Mouse (Mus musculus) myocyte (in vitro differentiated cells): ENCODE measurements at regions not wholly inside any gene's neighbourhood (a gene's known extent, or its start where the extent isn't known, plus 50 kb on each side); places are given as distances from the start of the nearest gene placed in this dataset.

Source experiments
- H3K27me3 ChIP-seq: one replicate; pipeline ENCODE4 v1.6.1; 2011; ENCODE audit not compliant: control insufficient read depth, insufficient read depth, insufficient read length
- H3K36me3 ChIP-seq: one replicate; pipeline ENCODE4 v1.6.1; 2011; ENCODE audit not compliant: control insufficient read depth, insufficient read depth
- H3K4me2 ChIP-seq: one replicate; pipeline ENCODE4 v1.6.1; 2011; ENCODE audit warnings: low read depth, control low read depth
- H3K4me3 ChIP-seq: one replicate; pipeline ENCODE4 v1.5.1; 2011; ENCODE audit warnings: mild to moderate bottlenecking, control low read depth, moderate library complexity
- H3K79me2 ChIP-seq: one replicate; pipeline ENCODE4 v1.6.1; 2011; ENCODE audit not compliant: control insufficient read depth, insufficient read depth
- H3ac ChIP-seq: one replicate; pipeline ENCODE4 v1.6.1; 2011; ENCODE audit not compliant: control insufficient read depth, insufficient read length
- CEBPB ChIP-seq: IDR thresholded peaks from 2 replicates; pipeline ENCODE4 v1.6.1; 2011; ENCODE audit warnings: mild to moderate bottlenecking, moderate library complexity; ENCODE audit not compliant: poor library complexity, insufficient read depth, severe bottlenecking
- E2F4 ChIP-seq: IDR thresholded peaks from one replicate; pipeline ENCODE4 v1.6.1; 2011; ENCODE audit warnings: mild to moderate bottlenecking, control low read depth, moderate library complexity; ENCODE audit not compliant: insufficient read depth
- MAX ChIP-seq: IDR thresholded peaks from one replicate; pipeline ENCODE4 v1.6.1; 2011; ENCODE audit warnings: low read depth, mild to moderate bottlenecking, control low read depth
- MYOD1 ChIP-seq, 3 experiments: IDR thresholded peaks; one replicate each; pipeline ENCODE4 v1.6.1; 2011; ENCODE audit warnings: control low read depth in 2 of 3, low read depth in 2 of 3, mild to moderate bottlenecking in 2 of 3, moderate library complexity in 1 of 3; ENCODE audit not compliant: insufficient read length in 2 of 3, control insufficient read depth in 1 of 3
- MYOG ChIP-seq, 3 experiments: IDR thresholded peaks; one replicate each; pipeline ENCODE4 v1.6.1; 2011; ENCODE audit warnings: control low read depth in 2 of 3, low read depth in 2 of 3, mild to moderate bottlenecking in 2 of 3; ENCODE audit not compliant: insufficient read length in 2 of 3, control insufficient read depth in 1 of 3, insufficient read depth in 1 of 3
- POLR2A ChIP-seq: IDR thresholded peaks from one replicate; pipeline ENCODE4 v1.6.1; 2011; ENCODE audit warnings: low read depth, mild to moderate bottlenecking, control low read depth, moderate library complexity; ENCODE audit not compliant: insufficient read length
- POLR2AphosphoS2 ChIP-seq: IDR thresholded peaks from one replicate; pipeline ENCODE4 v1.6.1; 2011; ENCODE audit warnings: low read depth, control low read depth; ENCODE audit not compliant: insufficient read length
- REST ChIP-seq: IDR thresholded peaks from one replicate; pipeline ENCODE4 v1.6.1; 2011; ENCODE audit warnings: mild to moderate bottlenecking, control low read depth, moderate library complexity; ENCODE audit not compliant: insufficient read depth, insufficient read length
- SRF ChIP-seq: IDR thresholded peaks from one replicate; pipeline ENCODE4 v1.6.1; 2011; ENCODE audit warnings: low read depth; ENCODE audit not compliant: control insufficient read depth, insufficient read length
- TCF12 ChIP-seq: IDR thresholded peaks from one replicate; pipeline ENCODE4 v1.6.1; 2011; ENCODE audit warnings: mild to moderate bottlenecking, control low read depth; ENCODE audit not compliant: poor library complexity, insufficient read depth, severe bottlenecking
- TCF3 ChIP-seq: IDR thresholded peaks from one replicate; pipeline ENCODE4 v1.6.1; 2011; ENCODE audit warnings: low read depth, control low read depth; ENCODE audit not compliant: insufficient read length
- USF1 ChIP-seq: IDR thresholded peaks from one replicate; pipeline ENCODE4 v1.6.1; 2011; ENCODE audit warnings: low read depth, mild to moderate bottlenecking, control low read depth, moderate library complexity

GRCm38 (mm10) chr4:153693881-153694280 lies 211.3 kb upstream of the Ajap1 start:
- H3K4me2 ChIP-seq: no peak overlapping the region
- TF ChIP-seq TCF12: no peak
- TF ChIP-seq REST: no peak
- TF ChIP-seq USF1: no peak
- TF ChIP-seq TCF3: no peak
- no peak for TF ChIP-seq SRF
- no peak for TF ChIP-seq E2F4
- TF ChIP-seq MYOD1 (IDR thresholded peaks at IDR 0.05; ENCODE audit: control insufficient read depth in 1 of 3, insufficient read length in 2 of 3, low read depth in 2 of 3): no peak
- TF ChIP-seq CEBPB: no peak
- TF ChIP-seq MAX: no peak
- TF ChIP-seq POLR2A: no peak
- TF ChIP-seq POLR2AphosphoS2: no peak
- TF ChIP-seq MYOG (IDR thresholded peaks at IDR 0.05; ENCODE audit: control insufficient read depth in 1 of 3, insufficient read depth in 1 of 3, insufficient read length in 2 of 3, low read depth in 2 of 3): no peak
- H3K79me2 ChIP-seq: no peaks in the 10 kb centered on the region
- no peak overlapping the region for H3ac ChIP-seq
- no peak overlapping the region for H3K4me3 ChIP-seq
- H3K36me3 ChIP-seq: no peaks in the 10 kb centered on the region
- no peaks in the 10 kb centered on the region for H3K27me3 ChIP-seq

- Histone ChIP-seq H3K79me2 (no peaks in the 10 kb centered on the region), H3K4me2 (no peak overlapping the region), H3K27me3 (no peaks in the 10 kb centered on the region), H3K36me3 (no peaks in the 10 kb centered on the region), H3ac (no peak overlapping the region), H3K4me3 (no peak overlapping the region)
- TF ChIP-seq REST: no peak
- no peak for TF ChIP-seq TCF12
- TF ChIP-seq SRF: no peak
- TF ChIP-seq MAX: no peak
- TF ChIP-seq CEBPB: no peak
- TF ChIP-seq E2F4: no peak
- TF ChIP-seq POLR2AphosphoS2: no peak
Observed at GRCm38 (mm10) chr4:153696426-153697040, 213.9 kb upstream of the Ajap1 start.

- H3K79me2 ChIP-seq: no peaks in the 10 kb centered on the region
- H3K4me3 ChIP-seq: no peak overlapping the region
- H3K27me3 ChIP-seq: no peaks in the 10 kb centered on the region
Observed at GRCm38 (mm10) chr4:153707218-153707617, 224.6 kb upstream of the Ajap1 start.

GRCm38 (mm10) chr4:153714995-153715645 lies 232.5 kb upstream of the Ajap1 start:
- no peak for TF ChIP-seq TCF3
- no peak for TF ChIP-seq POLR2AphosphoS2
- TF ChIP-seq TCF12: no peak
- no peak for TF ChIP-seq POLR2A
- TF ChIP-seq E2F4: no peak
- no peak for TF ChIP-seq SRF
- TF ChIP-seq CEBPB: no peak
- no peak for TF ChIP-seq MYOD1 (IDR thresholded peaks at IDR 0.05; ENCODE audit: control insufficient read depth in 1 of 3, insufficient read length in 2 of 3, low read depth in 2 of 3)
- TF ChIP-seq REST: no peak
- no peak for TF ChIP-seq MAX
- no peak for TF ChIP-seq USF1
- TF ChIP-seq MYOG (IDR thresholded peaks at IDR 0.05; ENCODE audit: control insufficient read depth in 1 of 3, insufficient read depth in 1 of 3, insufficient read length in 2 of 3, low read depth in 2 of 3): no peak
- H3K4me2 ChIP-seq: no peak overlapping the region
- H3ac ChIP-seq: no peak overlapping the region
- H3K4me3 ChIP-seq: no peak overlapping the region
- H3K36me3 ChIP-seq: no peaks in the 10 kb centered on the region
- H3K27me3 ChIP-seq: no peaks in the 10 kb centered on the region
- no peaks in the 10 kb centered on the region for H3K79me2 ChIP-seq

More at GRCm38 (mm10) chr4:153707218-153707617, 224.6 kb upstream of the Ajap1 start:
- TF ChIP-seq USF1 (no peak), MYOG (IDR thresholded peaks at IDR 0.05; ENCODE audit: control insufficient read depth in 1 of 3, insufficient read depth in 1 of 3, insufficient read length in 2 of 3, low read depth in 2 of 3) (no peak), SRF (no peak), POLR2AphosphoS2 (no peak), REST (no peak), TCF3 (no peak), POLR2A (no peak), CEBPB (no peak), TCF12 (no peak), MAX (no peak), MYOD1 (IDR thresholded peaks at IDR 0.05; ENCODE audit: control insufficient read depth in 1 of 3, insufficient read length in 2 of 3, low read depth in 2 of 3) (no peak), E2F4 (no peak)
- Histone ChIP-seq H3K36me3 (no peaks in the 10 kb centered on the region), H3K4me2 (no peak overlapping the region), H3ac (no peak overlapping the region)
